Mouse (Mus musculus) cerebellum, adult 2 months (tissue): ENCODE data around the gene Lrfn4.

Source experiments
- CTCF ChIP-seq: fragments of 200-500 bp; IDR thresholded peaks from 2 replicates; pipeline ENCODE4 v1.5.1; 2011; ENCODE audit warnings: low read depth, mild to moderate bottlenecking, control low read depth, low read length, moderate library complexity, borderline replicate concordance; ENCODE audit not compliant: insufficient read depth
- POLR2A ChIP-seq: fragments of 200-500 bp; IDR thresholded peaks from 2 replicates; pipeline ENCODE4 v1.6.1; 2011; ENCODE audit warnings: low read length, control low read depth, borderline replicate concordance; ENCODE audit not compliant: insufficient read depth

GRCm38 (mm10) chr19:4569356-4570236 lies 45.9 kb downstream of the Lrfn4 start:
- TF ChIP-seq CTCF, result no peak
- no peak for TF ChIP-seq POLR2A
